Mouse (Mus musculus) right cerebral cortex, postnatal 10 days (tissue): Measurements from ENCODE around the gene Enpp7.

ENCODE experiments used
- DNase-seq, 2 experiments: peaks; one replicate each; pipeline ENCODE4 v3.0.0; 2021; ENCODE audit warnings: low spot score in 2 of 2

Enpp7 gene

DNA sequence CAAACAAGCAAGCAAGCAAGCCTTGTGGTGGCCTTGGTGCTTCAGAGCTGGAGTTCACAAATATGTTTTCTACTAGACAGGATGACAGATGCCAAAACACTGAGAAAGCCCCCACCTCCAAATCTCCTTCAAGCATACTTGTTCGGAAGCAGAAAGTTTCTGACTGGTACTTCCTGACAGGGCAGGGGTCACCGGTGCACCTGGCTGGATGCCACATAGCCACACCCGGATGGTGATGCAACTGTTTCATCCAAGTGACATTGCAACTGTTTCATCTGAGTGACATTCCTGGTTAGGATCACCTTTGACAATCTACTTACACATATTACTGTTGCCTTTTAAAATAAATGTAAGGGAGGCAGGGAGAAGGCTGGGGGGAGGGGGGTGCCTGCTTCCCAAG, 9.2 kb downstream of the Enpp7 start:
- DNase-seq: no peak

DNA sequence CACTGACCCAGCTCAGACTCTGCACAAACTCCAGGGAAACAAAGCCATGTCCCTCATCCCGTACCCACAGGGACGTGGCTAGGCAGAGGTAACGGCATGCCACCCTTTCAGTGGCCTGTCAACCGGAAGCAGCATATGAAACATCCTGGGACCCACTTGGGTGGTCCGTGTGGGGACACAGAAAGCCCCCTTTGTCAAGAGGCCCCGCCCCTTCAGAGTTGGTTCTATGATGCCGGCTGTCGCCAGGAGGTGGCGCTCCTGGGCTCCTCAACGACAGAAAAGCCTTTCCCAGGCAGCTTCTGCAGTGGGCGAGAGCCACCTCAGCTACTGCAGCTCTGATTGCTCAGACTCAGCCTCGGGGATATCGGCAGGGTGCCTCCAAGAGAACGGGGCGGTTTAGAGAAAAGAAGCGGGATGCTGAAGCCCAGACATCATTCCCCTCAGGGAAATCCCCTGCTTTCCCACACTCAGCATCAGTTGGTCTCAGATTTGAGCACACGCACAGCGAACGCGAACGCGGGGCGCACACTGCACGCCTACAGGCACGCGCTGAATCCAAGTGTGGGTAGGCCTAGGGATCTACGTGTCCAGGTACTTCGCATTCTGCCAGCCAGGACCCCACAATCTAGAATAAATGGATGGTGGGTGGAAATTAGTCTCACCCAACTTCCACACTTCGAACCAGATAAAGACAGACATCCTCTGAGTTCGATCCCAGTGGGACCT, 10.7 kb downstream of the Enpp7 start:
- DNase-seq: peak; percentile 91 to 92

DNA sequence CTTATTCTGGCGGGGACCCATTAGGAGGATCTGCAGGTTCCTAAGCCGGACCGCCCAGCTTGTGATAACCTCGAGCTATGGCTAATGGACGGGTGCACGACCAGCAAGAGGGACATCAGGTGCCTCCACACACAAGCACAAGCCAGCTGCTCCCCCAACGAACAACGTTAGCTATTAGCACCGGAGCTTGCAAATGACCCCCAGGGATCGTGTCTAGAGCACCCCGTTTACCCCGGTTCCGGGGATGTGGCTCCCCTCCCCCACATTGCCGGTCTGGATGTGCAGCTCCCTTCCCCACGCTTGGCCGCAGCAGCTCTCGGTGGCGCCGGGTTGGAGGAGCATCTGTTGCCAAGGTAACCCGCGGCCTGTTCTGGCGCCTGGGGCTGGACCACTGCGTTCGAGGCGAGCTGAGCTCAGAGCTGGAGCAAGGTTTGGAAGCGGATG, 11.4 kb downstream of the Enpp7 start:
- peak; percentile 80 to 82 for DNase-seq

DNA sequence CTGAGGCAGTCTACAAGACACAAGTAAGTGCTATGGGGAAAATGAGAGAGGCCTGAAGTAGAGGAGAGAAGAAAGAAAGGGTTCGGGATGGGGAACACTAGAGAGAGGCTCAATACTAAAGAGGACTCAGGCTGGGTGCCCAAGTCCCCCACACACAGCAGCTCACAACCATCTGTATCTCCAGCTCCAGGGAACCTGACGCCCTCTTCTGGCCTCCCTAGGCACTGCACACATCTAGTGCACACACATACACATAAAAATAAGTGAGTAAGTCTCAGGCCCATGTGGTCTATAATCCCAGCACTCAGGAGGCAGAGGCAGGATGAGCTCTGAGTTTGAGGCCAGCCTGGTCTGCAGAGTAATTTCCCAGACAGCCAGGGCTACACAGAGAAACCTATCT, 12.9 kb downstream of the Enpp7 start:
- no peak for DNase-seq

DNA sequence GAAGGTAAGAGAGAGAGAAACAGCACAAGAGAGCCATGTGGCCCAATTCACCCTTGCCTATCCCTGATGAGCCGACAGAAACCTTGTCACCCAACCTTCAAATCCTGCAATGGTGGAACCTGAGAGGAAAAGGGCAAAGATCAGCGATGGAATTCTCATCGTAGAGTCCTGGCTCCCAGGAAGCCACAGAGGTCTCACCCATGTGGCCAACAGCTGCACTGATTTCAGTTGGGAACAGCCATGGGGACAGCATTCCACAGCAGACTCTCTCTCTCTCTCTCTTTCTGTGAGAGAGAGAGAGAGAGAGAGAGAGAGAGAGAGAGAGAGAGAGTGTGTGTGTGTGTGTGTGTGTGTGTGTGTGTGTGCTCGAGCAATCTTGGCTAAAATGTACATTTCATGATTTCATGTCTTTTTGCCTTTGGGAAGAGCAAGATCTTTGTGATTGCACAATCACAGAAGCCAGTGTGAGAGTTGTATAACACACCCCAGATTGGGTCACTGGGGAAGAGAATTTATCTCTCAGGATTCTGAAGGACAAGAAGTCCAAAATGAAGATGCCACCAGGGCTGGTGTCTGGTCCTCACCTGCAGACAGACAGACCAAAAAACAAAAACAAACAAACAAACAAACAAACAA, 13.6 kb downstream of the Enpp7 start:
- DNase-seq: no peak

DNA sequence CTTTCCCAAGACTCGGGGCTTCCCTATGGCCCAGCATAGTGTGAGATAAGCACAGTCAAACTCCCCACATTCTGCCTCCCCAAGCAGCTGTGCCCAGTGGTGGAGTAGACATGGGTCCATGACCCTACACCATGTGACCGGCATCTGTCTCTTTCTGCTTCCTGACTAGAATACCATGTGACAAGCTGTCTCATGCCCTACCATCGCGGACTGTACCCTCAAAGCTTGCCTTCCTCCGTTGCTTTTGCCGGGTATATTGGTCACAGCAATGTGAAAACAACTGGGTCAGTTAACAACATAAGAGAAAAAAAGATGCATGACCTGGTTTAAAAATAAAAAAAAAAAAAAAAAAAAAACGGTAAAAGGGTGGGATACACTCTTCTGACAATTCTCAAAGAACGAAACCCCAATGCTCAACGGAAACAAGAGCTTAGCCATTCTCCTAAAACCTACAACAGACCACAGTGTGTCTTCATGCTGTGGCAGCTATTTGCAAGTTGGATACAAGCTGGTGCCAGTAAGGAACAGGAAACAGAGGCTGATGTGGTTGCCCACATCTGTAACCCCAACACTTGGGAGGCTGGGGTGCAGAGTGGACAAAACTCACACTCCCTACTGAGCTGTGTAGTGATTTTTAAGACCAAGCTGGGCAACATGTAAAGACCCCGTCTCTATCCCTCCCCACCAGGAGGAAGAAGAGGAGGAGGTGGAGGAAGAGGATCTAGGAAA, 17.7 kb downstream of the Enpp7 start:
- DNase-seq: no peak

DNA sequence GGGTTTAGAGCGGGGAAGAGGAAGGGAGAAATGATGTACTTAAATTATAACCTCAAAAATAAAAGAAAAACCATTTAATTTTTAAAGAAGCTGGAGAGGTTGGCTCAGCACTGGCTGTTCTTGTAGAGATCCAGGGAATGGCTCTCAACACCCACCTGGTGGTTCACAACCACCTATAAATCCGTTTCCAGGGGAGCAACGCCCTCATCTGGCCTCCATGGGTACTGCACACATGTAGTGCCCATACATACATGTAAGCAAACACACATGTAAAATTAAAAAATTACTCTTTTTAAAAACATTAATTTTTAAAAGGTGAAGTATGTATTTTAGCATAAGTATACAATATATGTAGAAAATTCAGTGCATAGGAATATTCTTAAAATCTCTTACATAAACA, 18.5 kb downstream of the Enpp7 start:
- no peak for DNase-seq

DNA sequence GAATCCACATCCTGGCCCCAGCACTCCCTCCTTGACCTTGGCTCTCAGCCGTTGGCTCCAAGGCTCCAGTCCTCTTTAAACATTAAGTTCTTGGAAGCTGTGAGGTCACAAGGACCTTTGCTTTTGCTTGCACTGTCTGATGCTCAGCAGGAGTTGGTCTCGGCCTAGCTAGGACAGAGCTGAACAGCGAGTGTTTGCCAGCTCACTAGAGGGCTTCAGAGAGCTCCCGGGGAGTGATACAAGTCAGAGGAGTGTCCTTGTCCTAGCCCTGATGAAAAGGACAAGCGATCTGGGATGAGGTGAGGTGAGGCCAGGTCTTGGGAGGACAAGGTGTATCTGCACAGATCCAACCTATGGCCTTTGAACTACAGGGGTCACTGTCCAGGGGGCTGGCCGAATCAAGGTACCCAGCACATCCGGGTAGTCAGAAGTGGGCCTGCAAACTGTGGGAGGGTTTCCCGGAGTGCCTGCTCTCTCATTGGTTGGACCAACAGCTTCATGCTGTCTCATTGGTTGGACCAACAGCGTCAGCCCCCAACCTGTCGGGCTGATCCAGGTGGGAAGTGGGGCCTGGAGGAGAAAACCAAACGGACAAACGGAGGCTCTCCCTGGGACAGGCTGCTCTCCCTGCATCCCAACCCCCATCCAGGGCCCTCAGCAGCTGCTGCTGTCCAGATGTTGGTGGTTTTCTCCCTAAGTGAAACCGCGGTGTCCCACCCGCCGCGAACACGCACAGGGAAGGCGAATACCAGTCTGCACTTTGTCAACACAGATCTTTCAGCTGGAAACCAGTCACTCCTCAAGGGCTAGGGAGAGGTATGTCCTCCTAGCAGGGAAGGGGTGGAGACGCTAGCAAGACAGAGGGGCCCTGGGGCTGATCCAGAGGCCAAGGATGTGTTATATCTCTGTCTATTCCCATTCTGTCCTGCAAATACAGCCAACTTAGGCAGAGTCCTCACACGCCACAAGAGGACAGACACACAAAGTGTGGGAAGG, 19.8 kb downstream of the Enpp7 start:
- DNase-seq: no peak

DNA sequence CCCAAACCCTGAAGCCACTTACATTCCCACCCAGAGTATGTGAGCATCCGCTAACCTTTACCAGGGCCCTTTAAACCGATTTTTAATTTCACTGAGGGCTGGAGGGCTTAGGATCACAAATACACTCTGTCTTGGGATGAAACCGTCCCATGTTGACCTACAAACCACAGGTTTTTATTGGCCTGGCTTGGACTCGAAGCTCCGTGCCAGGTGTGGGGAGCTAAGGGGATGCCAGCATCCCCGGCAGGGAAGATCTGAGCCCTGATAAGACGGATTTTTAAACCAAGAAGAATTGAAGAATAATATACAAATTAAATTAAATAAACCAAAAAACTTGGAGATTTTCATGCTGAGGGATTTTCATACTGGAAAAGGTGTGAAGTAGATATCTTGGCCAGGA, 26.5 kb downstream of the Enpp7 start:
- no peak for DNase-seq

DNA sequence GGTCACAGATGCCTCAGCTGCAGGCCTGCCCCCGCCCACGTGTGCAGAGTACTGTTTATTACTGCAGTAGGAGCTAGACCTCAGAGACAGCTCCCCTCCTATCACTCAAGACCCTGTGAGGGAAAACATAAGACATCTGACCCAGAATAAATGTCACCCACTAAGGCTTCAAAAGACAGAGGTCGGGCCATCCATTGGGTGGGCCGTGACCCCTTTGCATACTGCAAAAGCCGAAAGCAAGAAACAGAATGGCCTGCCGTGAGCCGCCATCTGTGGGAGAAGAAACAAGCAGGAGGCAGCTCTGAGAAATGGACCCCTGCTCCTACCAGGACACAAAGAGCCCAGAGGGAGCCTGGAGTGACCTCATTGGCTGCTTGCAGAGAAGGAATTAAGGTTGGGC, 29.5 kb downstream of the Enpp7 start:
- DNase-seq: no peak

DNA sequence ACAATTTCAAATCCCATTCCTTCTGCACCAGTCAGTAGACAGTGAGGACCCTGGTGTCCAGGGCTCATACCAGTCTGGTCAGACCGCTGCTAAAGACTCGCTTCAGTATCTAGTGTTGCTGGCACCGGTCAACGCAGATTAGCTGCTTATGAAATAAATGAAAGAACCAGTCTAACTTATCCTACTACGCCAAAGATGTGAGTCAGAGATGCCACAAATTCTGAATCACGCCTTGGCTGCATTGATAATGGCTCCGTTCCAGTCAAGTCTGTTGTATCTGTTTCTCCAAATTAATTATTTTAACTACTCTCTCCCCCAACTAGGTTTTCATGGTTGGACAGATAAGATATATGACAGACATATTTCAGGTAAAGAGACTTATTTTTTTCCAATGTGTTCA, 33.2 kb downstream of the Enpp7 start:
- DNase-seq: no peak

DNA sequence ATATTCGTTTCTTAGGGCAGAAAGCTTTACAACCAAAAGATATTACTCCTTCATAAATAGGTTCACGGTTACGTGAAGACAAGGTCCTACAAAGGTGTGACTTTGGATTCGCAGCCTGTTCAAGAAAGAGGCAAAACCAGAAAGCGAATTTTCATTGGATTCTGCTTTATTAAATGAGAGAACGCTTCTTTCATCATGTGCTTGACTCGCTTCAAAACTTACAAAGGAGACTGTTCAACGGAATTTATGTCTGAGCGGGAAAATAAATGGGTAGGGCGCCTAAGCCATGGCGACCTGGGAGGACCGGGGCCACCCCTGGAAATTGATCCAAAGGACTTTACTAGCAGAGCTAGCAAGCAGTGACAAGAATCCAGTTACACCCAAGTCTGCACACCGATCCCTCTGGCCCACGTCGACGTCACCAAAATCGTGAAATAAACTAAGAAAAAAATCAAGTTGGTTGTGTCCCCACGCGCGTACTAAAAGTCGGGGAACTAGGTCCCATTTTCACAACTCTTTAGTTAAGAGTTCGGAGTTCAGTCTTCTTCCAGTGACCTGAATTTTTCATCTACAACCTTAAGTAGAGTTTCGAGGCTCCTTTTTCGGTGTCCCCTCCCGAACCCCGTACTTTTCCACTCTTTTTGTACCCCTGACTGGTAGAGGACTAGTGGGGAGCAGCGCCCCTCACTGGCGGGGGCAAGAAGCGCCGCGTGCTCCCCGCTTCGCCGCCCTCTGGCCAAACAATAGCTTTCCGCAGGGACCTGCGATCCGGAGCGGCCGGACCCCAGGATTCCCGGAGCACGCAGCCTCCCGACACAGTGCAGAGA, 34.3 kb downstream of the Enpp7 start:
- no peak for DNase-seq

DNA sequence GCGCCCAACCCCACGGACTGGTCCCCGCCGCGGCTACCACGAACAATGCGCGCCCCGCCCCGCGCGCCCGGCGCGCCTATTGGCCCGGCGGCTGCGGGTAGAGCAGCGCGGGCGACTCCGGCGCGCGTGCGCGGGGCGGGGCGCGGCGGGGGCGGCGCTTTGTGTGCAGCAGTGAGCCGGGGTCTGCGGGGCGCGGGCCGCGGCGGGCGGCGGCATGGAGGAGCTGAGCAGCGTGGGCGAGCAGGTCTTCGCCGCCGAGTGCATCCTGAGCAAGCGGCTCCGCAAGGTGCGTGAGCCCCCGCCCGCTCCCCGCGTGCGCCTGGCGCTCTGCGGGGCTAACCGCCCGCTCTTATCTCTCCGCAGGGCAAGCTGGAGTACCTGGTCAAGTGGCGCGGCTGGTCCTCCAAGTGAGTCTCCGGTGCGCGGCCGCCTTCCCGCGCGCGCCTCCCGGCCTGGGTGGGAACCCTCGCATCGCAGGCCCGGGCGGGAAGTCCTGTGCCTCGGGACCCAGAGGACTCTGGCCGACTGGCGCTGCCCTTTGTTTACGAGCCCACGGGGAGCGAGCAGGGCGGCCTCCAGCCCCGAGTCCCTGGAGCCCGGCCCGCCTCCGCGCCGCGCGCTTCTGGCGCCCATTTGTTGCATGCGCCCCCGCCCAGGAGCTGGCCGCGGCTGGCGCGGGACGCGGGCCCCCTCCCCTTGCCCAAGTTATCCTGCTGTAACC, 35.1 kb downstream of the Enpp7 start, which contains the start of gene Cbx2:
Gene Cbx2, plus strand, starts transcription at position 68 of the 721 bp plus-strand sequence.
- peak; percentile 87 to 88 for DNase-seq

DNA sequence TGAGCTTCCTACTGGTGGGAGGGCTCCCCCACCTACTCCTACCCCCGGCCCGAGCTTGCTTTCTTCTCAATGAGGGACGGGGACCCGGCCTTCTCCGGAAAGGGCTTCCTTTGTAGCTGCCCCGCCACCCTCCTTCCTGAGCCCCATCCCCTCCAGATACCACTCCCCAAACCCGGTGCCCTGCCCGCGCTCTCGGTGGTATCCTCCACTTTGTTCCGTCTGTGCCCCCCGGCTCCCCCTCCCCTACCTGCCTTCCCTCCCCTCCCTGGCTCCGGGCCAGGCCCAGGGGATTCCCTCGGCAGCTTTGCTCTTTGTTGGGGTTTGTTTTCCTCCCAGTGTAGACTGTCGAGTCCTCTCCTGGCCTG, 35.6 kb downstream of the Enpp7 start:
- peak in 1 of 2 experiments; percentile 39 for DNase-seq

DNA sequence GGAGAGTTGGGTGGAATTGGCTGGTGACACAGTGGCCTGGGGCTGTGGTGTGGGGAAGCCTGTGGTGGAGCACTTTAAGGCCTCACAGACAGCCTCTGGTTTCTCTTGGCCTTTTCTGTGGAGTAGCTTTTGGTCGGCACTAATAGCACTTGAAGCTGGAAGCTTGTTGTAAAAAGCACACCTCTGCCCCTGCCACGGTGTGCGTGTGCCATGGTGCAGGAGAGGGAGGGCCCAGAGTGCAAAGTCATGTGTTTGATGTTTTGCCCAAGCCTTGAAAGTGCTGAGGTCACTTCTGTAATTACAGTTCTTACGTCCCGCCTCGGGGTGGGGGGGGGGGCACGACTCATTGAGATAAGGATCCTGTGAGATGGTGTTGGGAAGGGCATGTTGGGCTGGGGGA, 36.3 kb downstream of the Enpp7 start:
- DNase-seq: no peak

DNA sequence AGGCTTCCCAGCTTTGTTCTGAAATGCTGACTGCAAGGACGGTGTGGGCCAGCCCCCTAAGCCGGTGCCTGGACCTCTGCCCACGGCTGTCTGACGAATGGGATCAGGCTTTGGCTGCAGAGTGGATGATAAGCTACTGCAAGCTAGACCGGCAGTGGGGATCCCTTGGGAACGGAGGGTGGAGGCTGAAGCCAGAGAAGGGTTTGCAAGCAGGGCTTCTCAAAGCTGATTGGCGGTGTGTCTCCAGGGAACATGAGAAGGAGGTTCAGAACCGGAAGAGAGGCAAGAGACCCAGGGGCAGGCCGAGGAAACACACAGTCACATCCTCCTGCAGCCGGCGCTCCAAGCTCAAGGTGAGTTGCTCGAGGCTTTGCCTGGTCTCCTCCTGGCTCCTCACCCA, 38.2 kb downstream of the Enpp7 start:
- DNase-seq: no peak

DNA sequence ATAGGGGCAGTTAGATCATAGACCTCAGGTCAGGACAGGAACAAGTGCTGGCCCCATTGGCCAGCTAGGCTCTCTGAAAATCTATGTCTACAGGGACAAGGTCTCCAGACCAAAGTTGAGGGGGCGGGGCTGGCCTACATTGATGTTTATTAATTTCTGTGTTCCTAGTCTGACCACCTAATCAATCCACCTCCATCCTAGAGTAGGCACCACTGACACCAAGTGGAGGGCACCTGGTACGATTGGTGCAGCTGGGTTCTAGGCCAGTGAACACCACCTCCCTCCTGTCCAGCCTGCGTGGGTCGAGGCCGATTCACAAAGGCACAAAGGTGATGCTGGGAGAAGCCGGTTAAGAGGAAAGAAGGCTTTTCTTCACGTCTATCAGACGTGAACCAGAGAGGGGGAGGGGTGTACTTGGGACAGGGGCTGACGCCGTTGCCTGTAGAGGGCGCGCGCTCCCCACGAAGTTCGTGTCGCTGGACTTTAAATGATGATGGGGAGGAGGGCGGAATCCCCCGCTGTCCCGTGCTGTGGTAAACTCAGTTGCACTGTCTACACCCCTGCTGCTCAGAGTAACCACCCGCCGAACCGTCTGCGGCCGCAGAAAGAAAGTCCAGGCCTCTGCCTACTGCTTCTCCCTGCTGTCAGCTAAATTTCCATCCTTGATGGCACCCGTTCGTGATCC, 46.0 kb downstream of the Enpp7 start:
- peak; percentile 79 to 87 for DNase-seq

DNA sequence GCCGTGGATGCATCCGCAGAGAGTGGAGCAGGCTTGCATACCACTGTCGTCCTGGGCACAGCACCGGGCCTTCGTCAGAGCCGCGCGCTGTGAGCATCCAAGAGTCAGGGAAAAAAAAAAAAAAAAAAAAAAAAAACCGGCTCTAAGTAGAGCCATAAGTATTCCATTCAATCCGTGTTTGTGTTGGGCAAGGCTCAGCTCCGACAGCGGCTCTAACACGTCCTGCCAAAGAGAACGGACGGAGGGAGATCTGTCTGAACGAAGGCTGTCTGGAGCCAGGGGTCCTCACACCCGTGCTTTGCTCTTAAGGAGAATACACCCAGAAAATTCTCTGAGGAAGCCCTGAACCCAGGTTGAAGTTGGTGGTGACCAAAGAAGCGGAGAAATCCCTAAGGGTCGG, 46.6 kb downstream of the Enpp7 start:
- peak in 1 of 2 experiments; percentile 43 for DNase-seq

DNA sequence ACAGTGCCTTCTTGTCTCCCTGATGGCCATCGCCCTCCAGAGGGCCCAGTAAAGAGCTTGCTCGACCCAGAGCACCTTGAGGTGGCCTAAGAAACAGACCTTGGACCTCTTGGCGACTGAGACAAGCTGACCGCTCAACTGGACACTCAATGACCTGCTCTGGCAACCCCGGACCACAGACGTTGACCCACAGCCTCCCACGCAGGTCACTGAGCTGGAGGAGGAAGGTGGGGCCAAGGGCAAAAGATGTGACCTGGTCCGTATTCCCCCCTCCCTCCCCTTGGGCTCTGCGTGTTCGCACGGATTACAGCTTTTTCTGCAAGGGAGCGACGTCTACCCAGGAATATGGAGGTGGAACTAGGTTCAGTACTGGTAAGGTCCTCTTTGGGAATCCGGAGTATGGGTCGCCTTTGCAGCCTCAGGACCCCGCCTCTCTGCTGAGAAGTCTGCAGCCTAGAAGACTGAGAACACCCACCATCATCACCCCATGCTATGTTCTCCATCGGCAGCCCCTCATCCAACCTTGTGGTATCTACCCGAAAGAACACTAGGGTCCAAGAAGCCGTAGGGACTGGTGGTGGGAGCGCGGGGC, 47.2 kb downstream of the Enpp7 start:
- peak; percentile 39 to 53 for DNase-seq
